Mouse (Mus musculus) heart, postnatal 14 days (tissue): ENCODE results near the gene Sec24c. TPM values are rescaled to one million over a fixed set of nuclear protein-coding genes. Genes with fewer than 3 reads are reported as not detected.
A peak's percentile ranks its signal among the peaks of the same experiment; 100 is the strongest.
"Not testable (repeated sequence)": the region's sequence is repeated elsewhere in the genome, so short reads cannot be mapped to it uniquely, and the experiment has no call there.

Experiments
- DNase-seq, 2 experiments: peaks; one replicate each; pipeline ENCODE4 v3.0.0; 2021 to 2022
- intact Hi-C: fragments of 180-260 bp; cut with DNase I; formaldehyde crosslinking; loops from one replicate; pipeline ENCODE4 v1.15.1; 2025
- long read RNA-seq, 2 experiments: library from polyadenylated mRNA; stranded (forward); transcript quantifications; one replicate each; pipeline ENCODE4 v2.0.0; 2021
- total RNA-seq, 2 experiments: library from RNA; stranded (reverse); gene quantifications; 2 replicates each; pipeline ENCODE4 v1.2.3; 2021

The Sec24c gene
- 100 to 1,000 TPM in 1 of 2 experiments, 10 to 100 TPM in 1; 98.8 to 101 TPM for total RNA-seq
- long read RNA-seq, experiment 1, full-length matches to known transcripts: 6 of 52 reads
- long read RNA-seq, experiment 1, partial matches to known transcripts: 34 of 52 reads
- long read RNA-seq, experiment 1, other reads (novel, unspliced or antisense): 12 of 52 reads
- long read RNA-seq, experiment 2, full-length matches to known transcripts: 4 of 35 reads
- long read RNA-seq, experiment 2, partial matches to known transcripts: 20 of 35 reads
- long read RNA-seq, experiment 2, other reads (novel, unspliced or antisense): 11 of 35 reads

- peak; percentile 98 to 99 for DNase-seq
- intact Hi-C loops: no loop called here
Measured at GRCm38 (mm10) chr14:20674064-20674833, at the start of gene Sec24c. Sec24c (plus strand) TSS chr14:20674308.

- intact Hi-C loops: no loop called here
- DNase-seq: no peak
Measured at GRCm38 (mm10) chr14:20626447-20626846, 47.7 kb upstream of the Sec24c start.

GRCm38 (mm10) chr14:20626971-20627370 is 47.1 kb upstream of the Sec24c start:
- DNase-seq: no peak
- intact Hi-C loops: no loop called here

- no peak for DNase-seq
- intact Hi-C loops: no loop called here
Measured at GRCm38 (mm10) chr14:20631253-20631652, 42.9 kb upstream of the Sec24c start.

GRCm38 (mm10) chr14:20635546-20635945 is 38.6 kb upstream of the Sec24c start:
- no peak for DNase-seq
- intact Hi-C loops: no loop called here

- intact Hi-C loops, DNase-seq: not testable (repeated sequence)
Measured at GRCm38 (mm10) chr14:20636968-20637367, 37.1 kb upstream of the Sec24c start.

GRCm38 (mm10) chr14:20637818-20638574 is 36.1 kb upstream of the Sec24c start:
- no peak for DNase-seq
- intact Hi-C loops: no loop called here

GRCm38 (mm10) chr14:20638702-20639101 is 35.4 kb upstream of the Sec24c start:
- DNase-seq: no peak

GRCm38 (mm10) chr14:20639918-20640619 is 34.0 kb upstream of the Sec24c start:
- intact Hi-C loops: loop anchor here (2.0 to 10.0 kb wide), 3 partner anchors 21 to 245 kb away; partner anchors contain the start of gene Mrps16

More at GRCm38 (mm10) chr14:20638702-20639101, 35.4 kb upstream of the Sec24c start:
- intact Hi-C loops: no loop called here

GRCm38 (mm10) chr14:20640644-20641437 is 33.3 kb upstream of the Sec24c start, which contains the start of gene Usp54:
Usp54 (minus strand) TSS chr14:20641063.
- intact Hi-C loops: loop anchor here (2.0 to 10.0 kb wide), 3 partner anchors 20 to 246 kb away; partner anchors contain the start of gene Mrps16

More at GRCm38 (mm10) chr14:20639918-20640619, 34.0 kb upstream of the Sec24c start:
- peak in 1 of 2 experiments; percentile 14 for DNase-seq

GRCm38 (mm10) chr14:20641438-20641875 is 32.7 kb upstream of the Sec24c start:
- DNase-seq: peak in 1 of 2 experiments; percentile 25
- intact Hi-C loops: loop anchor here (2.0 to 10.0 kb wide), 3 partner anchors 19 to 247 kb away; partner anchors contain the start of gene Mrps16

More at GRCm38 (mm10) chr14:20640644-20641437, 33.3 kb upstream of the Sec24c start, which contains the start of gene Usp54:
- peak; percentile 96 to 98 for DNase-seq

GRCm38 (mm10) chr14:20645547-20645946 is 28.6 kb upstream of the Sec24c start:
- intact Hi-C loops: loop anchor here (10.0 kb wide), 1 partner anchor 251 kb away; the partner anchor contains the start of gene Mrps16
- DNase-seq: no peak

GRCm38 (mm10) chr14:20646381-20646780 is 27.7 kb upstream of the Sec24c start:
- intact Hi-C loops: loop anchor here (10.0 kb wide), 1 partner anchor 252 kb away; the partner anchor contains the start of gene Mrps16
- DNase-seq: no peak

- intact Hi-C loops: no loop called here
- peak; percentile 52 to 61 for DNase-seq
Measured at GRCm38 (mm10) chr14:20651000-20651399, 23.1 kb upstream of the Sec24c start.

- intact Hi-C loops: no loop called here
- no peak for DNase-seq
Measured at GRCm38 (mm10) chr14:20651722-20652256, 22.3 kb upstream of the Sec24c start.

- DNase-seq: no peak
- intact Hi-C loops: no loop called here
Measured at GRCm38 (mm10) chr14:20654690-20655421, 19.3 kb upstream of the Sec24c start.

GRCm38 (mm10) chr14:20655731-20656130 is 18.4 kb upstream of the Sec24c start:
- DNase-seq: no peak
- intact Hi-C loops: no loop called here

- DNase-seq: no peak
- intact Hi-C loops: no loop called here
Measured at GRCm38 (mm10) chr14:20656361-20656760, 17.7 kb upstream of the Sec24c start, which contains the start of gene Myoz1. Myoz1 (minus strand) TSS chr14:20656540.
